Mouse (Mus musculus): ENCODE results near the gene Psors1c2. TPM values are rescaled to one million over a fixed set of nuclear protein-coding genes. Genes with fewer than 3 reads are reported as not detected.
A peak's percentile ranks its signal among the peaks of the same experiment; 100 is the strongest.

Psors1c2 gene
- polyA plus RNA-seq, 1 experiment from 2014 or later = 0.81 TPM

GRCm38 (mm10) chr17:35534343-35534742 is 1.3 kb downstream of the Psors1c2 start:
- Histone ChIP-seq H3K27me3 (ENCODE audit: control insufficient read depth, insufficient read depth, low read length) (no peaks in the 10 kb centered on the region), H3K36me3 (ENCODE audit: control insufficient read depth, insufficient read depth, low read length) (peaks cover 13% of the 10 kb centered on the region), H3K9ac (replicated peaks; ENCODE audit: low read depth, low read length) (no peak overlapping the region), H3K4me2 (replicated peaks; ENCODE audit: low read depth, low read length) (no peak overlapping the region), H3K4me1 (ENCODE audit: control insufficient read depth, insufficient read depth, low read length) (no peaks in the 10 kb centered on the region), H3K27ac (ENCODE audit: low read length) (no peak overlapping the region), H3K4me3 (ENCODE audit: low read depth, low read length) (no peak overlapping the region), H3K9me3 (ENCODE audit: control insufficient read depth, low read depth, low read length) (no peaks in the 10 kb centered on the region)
- peak; percentile 72; the same call in 1 of the 2 replicates for ATAC-seq (ENCODE audit: insufficient number of reproducible peaks, insufficient read depth, low FRiP score, low read depth)
- WGBS = 10% methylated on average over 6 of the region's 6 CpGs

DNA sequence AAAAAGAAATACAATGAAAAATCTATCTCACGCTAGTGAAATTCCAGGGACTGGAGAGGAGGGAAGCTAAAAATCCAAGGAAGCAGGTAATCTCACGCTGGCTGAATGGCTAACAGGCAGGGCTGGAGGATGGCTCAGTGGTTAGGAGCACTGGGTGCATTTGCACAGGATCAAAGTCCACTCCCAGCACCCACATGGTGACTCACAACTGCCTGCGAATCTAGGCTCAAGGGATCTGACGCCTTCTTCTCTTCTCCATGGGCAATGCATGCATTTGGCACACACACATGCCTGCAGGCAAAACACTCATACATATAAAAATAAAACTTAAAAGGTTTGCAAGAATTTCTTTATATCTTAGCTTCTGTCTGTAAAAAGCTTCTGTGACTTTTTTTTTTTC is 4.4 kb downstream of the Psors1c2 start:
- Histone ChIP-seq H3K27me3 (ENCODE audit: control insufficient read depth, insufficient read depth, low read length) (no peaks in the 10 kb centered on the region), H3K4me3 (ENCODE audit: low read depth, low read length) (no peak overlapping the region), H3K27ac (ENCODE audit: low read length) (no peak overlapping the region), H3K4me1 (ENCODE audit: control insufficient read depth, insufficient read depth, low read length) (no peaks in the 10 kb centered on the region), H3K4me2 (replicated peaks; ENCODE audit: low read depth, low read length) (no peak overlapping the region), H3K9ac (replicated peaks; ENCODE audit: low read depth, low read length) (no peak overlapping the region), H3K36me3 (ENCODE audit: control insufficient read depth, insufficient read depth, low read length) (no peaks in the 10 kb centered on the region), H3K9me3 (ENCODE audit: control insufficient read depth, low read depth, low read length) (no peaks in the 10 kb centered on the region)
- ATAC-seq (ENCODE audit: insufficient number of reproducible peaks, insufficient read depth, low FRiP score, low read depth) = no peak
- 86% methylated on average over 4 of the region's 4 CpGs for WGBS

DNA sequence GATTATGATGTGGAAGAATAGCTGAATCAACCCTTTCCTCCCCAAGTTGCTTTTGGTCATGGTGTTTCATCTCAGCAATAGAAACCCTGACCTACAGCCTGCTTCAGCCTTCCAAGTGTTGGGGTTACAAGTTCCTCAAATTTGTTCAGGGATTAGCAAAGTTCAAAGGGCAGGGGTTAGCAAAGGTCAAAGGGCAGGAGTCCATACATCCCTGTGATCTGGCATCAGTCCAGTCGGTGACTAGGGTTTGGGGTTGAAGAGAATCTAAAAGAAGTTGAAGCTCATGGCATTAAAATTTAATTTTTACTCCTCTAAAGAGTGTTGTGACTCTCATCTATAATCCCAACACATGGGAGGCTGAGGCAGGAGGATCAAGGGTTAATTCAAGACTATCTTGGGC is 5.5 kb downstream of the Psors1c2 start:
- H3K27ac ChIP-seq (ENCODE audit: low read length) = no peak overlapping the region
- no peaks in the 10 kb centered on the region for H3K4me1 ChIP-seq (ENCODE audit: control insufficient read depth, insufficient read depth, low read length)
- no peak overlapping the region for H3K4me2 ChIP-seq (replicated peaks; ENCODE audit: low read depth, low read length)
- ATAC-seq (ENCODE audit: insufficient number of reproducible peaks, insufficient read depth, low FRiP score, low read depth) = no peak
- 85% methylated on average over 1 of the region's 1 CpGs for WGBS
- H3K9ac ChIP-seq (replicated peaks; ENCODE audit: low read depth, low read length) = no peak overlapping the region
- H3K4me3 ChIP-seq (ENCODE audit: low read depth, low read length) = no peak overlapping the region
- no peaks in the 10 kb centered on the region for H3K9me3 ChIP-seq (ENCODE audit: control insufficient read depth, low read depth, low read length)
- H3K36me3 ChIP-seq (ENCODE audit: control insufficient read depth, insufficient read depth, low read length) = no peaks in the 10 kb centered on the region
- H3K27me3 ChIP-seq (ENCODE audit: control insufficient read depth, insufficient read depth, low read length) = no peaks in the 10 kb centered on the region

DNA sequence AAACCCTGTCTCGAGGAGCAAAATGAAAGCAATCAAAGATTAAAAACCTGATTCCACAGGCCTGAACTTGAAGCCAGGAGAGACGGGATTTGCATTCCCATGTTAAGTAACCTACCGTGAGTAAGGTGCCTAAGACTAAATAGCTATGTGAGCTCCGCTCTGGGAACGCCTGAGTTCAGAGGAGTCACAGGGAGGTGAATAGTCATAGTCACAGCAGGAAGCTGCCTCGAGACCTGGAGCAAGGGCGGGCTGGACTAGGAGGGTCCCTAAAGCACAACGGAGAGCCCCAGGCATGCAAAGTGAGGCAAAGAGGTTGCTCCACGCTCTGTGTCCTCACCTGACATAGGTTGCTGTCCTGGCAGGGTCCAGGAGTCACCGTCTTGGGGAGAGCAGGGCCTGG is 6.5 kb downstream of the Psors1c2 start:
- no peak for ATAC-seq (ENCODE audit: insufficient number of reproducible peaks, insufficient read depth, low FRiP score, low read depth)
- Histone ChIP-seq H3K4me3 (ENCODE audit: low read depth, low read length) (no peak overlapping the region), H3K36me3 (ENCODE audit: control insufficient read depth, insufficient read depth, low read length) (no peaks in the 10 kb centered on the region), H3K4me2 (replicated peaks; ENCODE audit: low read depth, low read length) (no peak overlapping the region), H3K9me3 (ENCODE audit: control insufficient read depth, low read depth, low read length) (no peaks in the 10 kb centered on the region), H3K27me3 (ENCODE audit: control insufficient read depth, insufficient read depth, low read length) (no peaks in the 10 kb centered on the region), H3K4me1 (ENCODE audit: control insufficient read depth, insufficient read depth, low read length) (no peaks in the 10 kb centered on the region), H3K27ac (ENCODE audit: low read length) (no peak overlapping the region), H3K9ac (replicated peaks; ENCODE audit: low read depth, low read length) (no peak overlapping the region)
- 51% methylated on average over 10 of the region's 10 CpGs for WGBS

- Histone ChIP-seq H3K4me3 (ENCODE audit: low read depth, low read length) (no peak overlapping the region), H3K4me2 (replicated peaks; ENCODE audit: low read depth, low read length) (no peak overlapping the region), H3K27ac (ENCODE audit: low read length) (no peak overlapping the region), H3K27me3 (ENCODE audit: control insufficient read depth, insufficient read depth, low read length) (no peaks in the 10 kb centered on the region), H3K9ac (replicated peaks; ENCODE audit: low read depth, low read length) (no peak overlapping the region), H3K36me3 (ENCODE audit: control insufficient read depth, insufficient read depth, low read length) (no peaks in the 10 kb centered on the region), H3K9me3 (ENCODE audit: control insufficient read depth, low read depth, low read length) (no peaks in the 10 kb centered on the region), H3K4me1 (ENCODE audit: control insufficient read depth, insufficient read depth, low read length) (no peaks in the 10 kb centered on the region)
- WGBS = 76% methylated on average over 15 of the region's 15 CpGs
- no peak for ATAC-seq (ENCODE audit: insufficient number of reproducible peaks, insufficient read depth, low FRiP score, low read depth)
Observed at GRCm38 (mm10) chr17:35542761-35543411, 9.9 kb downstream of the Psors1c2 start.

GRCm38 (mm10) chr17:35543412-35543861 is 10.4 kb downstream of the Psors1c2 start:
- 55% methylated on average over 14 of the region's 14 CpGs for WGBS
- H3K9ac ChIP-seq (replicated peaks; ENCODE audit: low read depth, low read length) = no peak overlapping the region
- H3K4me3 ChIP-seq (ENCODE audit: low read depth, low read length) = no peak overlapping the region
- no peak overlapping the region for H3K27ac ChIP-seq (ENCODE audit: low read length)
- no peaks in the 10 kb centered on the region for H3K9me3 ChIP-seq (ENCODE audit: control insufficient read depth, low read depth, low read length)
- no peaks in the 10 kb centered on the region for H3K27me3 ChIP-seq (ENCODE audit: control insufficient read depth, insufficient read depth, low read length)
- no peak overlapping the region for H3K4me2 ChIP-seq (replicated peaks; ENCODE audit: low read depth, low read length)
- no peaks in the 10 kb centered on the region for H3K4me1 ChIP-seq (ENCODE audit: control insufficient read depth, insufficient read depth, low read length)
- H3K36me3 ChIP-seq (ENCODE audit: control insufficient read depth, insufficient read depth, low read length) = no peaks in the 10 kb centered on the region
- ATAC-seq (ENCODE audit: insufficient number of reproducible peaks, insufficient read depth, low FRiP score, low read depth) = no peak

GRCm38 (mm10) chr17:35544001-35544400 is 11.0 kb downstream of the Psors1c2 start:
- Histone ChIP-seq H3K4me2 (replicated peaks; ENCODE audit: low read depth, low read length) (no peak overlapping the region), H3K27ac (ENCODE audit: low read length) (no peak overlapping the region), H3K27me3 (ENCODE audit: control insufficient read depth, insufficient read depth, low read length) (no peaks in the 10 kb centered on the region), H3K9me3 (ENCODE audit: control insufficient read depth, low read depth, low read length) (no peaks in the 10 kb centered on the region), H3K4me3 (ENCODE audit: low read depth, low read length) (no peak overlapping the region), H3K9ac (replicated peaks; ENCODE audit: low read depth, low read length) (no peak overlapping the region), H3K4me1 (ENCODE audit: control insufficient read depth, insufficient read depth, low read length) (no peaks in the 10 kb centered on the region), H3K36me3 (ENCODE audit: control insufficient read depth, insufficient read depth, low read length) (no peaks in the 10 kb centered on the region)
- no peak for ATAC-seq (ENCODE audit: insufficient number of reproducible peaks, insufficient read depth, low FRiP score, low read depth)
- 79% methylated on average over 6 of the region's 6 CpGs for WGBS

- Histone ChIP-seq H3K27ac (ENCODE audit: low read length) (no peak overlapping the region), H3K4me1 (ENCODE audit: control insufficient read depth, insufficient read depth, low read length) (0 out of 2 replicates have a peak, but pooled peaks cover 2% of the 10 kb centered on the region), H3K27me3 (ENCODE audit: control insufficient read depth, insufficient read depth, low read length) (no peaks in the 10 kb centered on the region), H3K9ac (replicated peaks; ENCODE audit: low read depth, low read length) (no peak overlapping the region), H3K4me3 (ENCODE audit: low read depth, low read length) (no peak overlapping the region), H3K9me3 (ENCODE audit: control insufficient read depth, low read depth, low read length) (no peaks in the 10 kb centered on the region), H3K36me3 (ENCODE audit: control insufficient read depth, insufficient read depth, low read length) (no peaks in the 10 kb centered on the region), H3K4me2 (replicated peaks; ENCODE audit: low read depth, low read length) (no peak overlapping the region)
- 31% methylated on average over 6 of the region's 6 CpGs for WGBS
- ATAC-seq (ENCODE audit: insufficient number of reproducible peaks, insufficient read depth, low FRiP score, low read depth) = no peak
Observed at GRCm38 (mm10) chr17:35544680-35545079, 11.7 kb downstream of the Psors1c2 start.

- H3K9me3 ChIP-seq (ENCODE audit: control insufficient read depth, low read depth, low read length) = no peaks in the 10 kb centered on the region
- no peak overlapping the region for H3K4me3 ChIP-seq (ENCODE audit: low read depth, low read length)
- no peaks in the 10 kb centered on the region for H3K36me3 ChIP-seq (ENCODE audit: control insufficient read depth, insufficient read depth, low read length)
- peaks cover 7% of the 10 kb centered on the region; the same call in 1 of the 2 replicates for H3K4me1 ChIP-seq (ENCODE audit: control insufficient read depth, insufficient read depth, low read length)
- no peak overlapping the region for H3K4me2 ChIP-seq (replicated peaks; ENCODE audit: low read depth, low read length)
- ATAC-seq (ENCODE audit: insufficient number of reproducible peaks, insufficient read depth, low FRiP score, low read depth) = no peak
- no peak overlapping the region for H3K9ac ChIP-seq (replicated peaks; ENCODE audit: low read depth, low read length)
- H3K27me3 ChIP-seq (ENCODE audit: control insufficient read depth, insufficient read depth, low read length) = no peaks in the 10 kb centered on the region
- H3K27ac ChIP-seq (ENCODE audit: low read length) = no peak overlapping the region
- 66% methylated on average over 2 of the region's 2 CpGs for WGBS
Observed at GRCm38 (mm10) chr17:35547465-35547864, 14.5 kb downstream of the Psors1c2 start.
